Mouse (Mus musculus) kidney, postnatal 4 days (tissue): Measurements from ENCODE around the gene Scgb1b18.
"Not testable (repeated sequence)": the region's sequence is repeated elsewhere in the genome, so short reads cannot be mapped to it uniquely, and the experiment has no call there.

Experiments
- DNase-seq, 2 experiments: peaks; one replicate each; pipeline ENCODE4 v3.0.0; 2021; ENCODE audit warnings: mixed read lengths in 2 of 2

Scgb1b18 gene

DNA sequence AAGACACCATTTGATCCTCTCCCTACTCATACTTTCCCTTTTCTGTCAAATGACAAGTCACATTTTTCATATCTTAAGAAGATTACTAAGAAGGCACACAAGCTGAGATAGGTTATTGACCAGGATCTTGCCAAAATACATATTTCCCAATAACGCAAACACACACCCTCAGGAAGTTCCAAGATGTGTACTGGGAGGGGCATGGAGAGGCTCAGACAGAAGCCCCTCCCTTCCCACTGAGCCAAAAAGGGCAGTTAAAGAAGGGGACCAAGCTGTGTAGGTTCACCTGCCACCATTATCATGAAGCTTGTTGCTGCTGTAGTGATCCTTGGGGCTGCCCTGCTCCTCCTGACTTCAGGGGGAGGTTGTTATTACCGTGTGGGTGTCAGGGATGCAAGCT lies at the start of gene Scgb1b18:
TSS of gene Scgb1b18 (plus strand) at position 301 of the 400 bp plus-strand sequence.
- not testable (repeated sequence) for DNase-seq

GRCm38 (mm10) chr7:33173764-33174163 lies 11.6 kb upstream of the Scgb1b18 start, which contains the start of gene Scgb2b18:
Gene Scgb2b18 (minus strand): TSS chr7:33173864.
- DNase-seq, result not testable (repeated sequence)
